Mouse (Mus musculus) liver, embryonic 16.5 days (tissue): ENCODE data around the gene Pex5l. TPM values are rescaled to one million over a fixed set of nuclear protein-coding genes. Genes with fewer than 3 reads are reported as not detected.

Experiments
- ATAC-seq: fragments of 200-750 bp; cut with Nextera tagmentation; 2 replicates; pipeline ENCODE4 v1.8.0; 2017; ENCODE audit warnings: low read depth, mild to moderate bottlenecking, moderate number of reproducible peaks, moderate library complexity
- H3K27ac ChIP-seq: fragments of 300-500 bp; sonication (generic); 2 replicates; pipeline ENCODE4 v1.5.1; 2014; ENCODE audit warnings: mild to moderate bottlenecking, low read length
- H3K27me3 ChIP-seq: fragments of 300-500 bp; sonication (generic); 2 replicates; pipeline ENCODE4 v1.6.1; 2014; ENCODE audit warnings: low read depth, low read length, mixed read lengths; ENCODE audit not compliant: control insufficient read depth, insufficient read depth
- H3K36me3 ChIP-seq: fragments of 300-500 bp; sonication (generic); 2 replicates; pipeline ENCODE4 v1.6.1; 2014; ENCODE audit warnings: mild to moderate bottlenecking; ENCODE audit not compliant: control insufficient read depth, insufficient read depth
- H3K4me1 ChIP-seq: fragments of 300-500 bp; sonication (generic); 2 replicates; pipeline ENCODE4 v1.6.1; 2014; ENCODE audit warnings: low read depth, low read length, mixed read lengths; ENCODE audit not compliant: control insufficient read depth
- H3K4me2 ChIP-seq: fragments of 300-500 bp; sonication (generic); 2 replicates; pipeline ENCODE4 v1.6.1; 2014; ENCODE audit warnings: low read depth, low read length, mixed read lengths
- H3K4me3 ChIP-seq: fragments of 300-500 bp; sonication (generic); 2 replicates; pipeline ENCODE4 v1.5.1; 2014; ENCODE audit warnings: low read depth, mild to moderate bottlenecking, low read length
- H3K9ac ChIP-seq: fragments of 300-500 bp; sonication (generic); 2 replicates; pipeline ENCODE4 v1.6.1; 2014; ENCODE audit warnings: low read depth, low read length
- H3K9me3 ChIP-seq: fragments of 300-500 bp; sonication (generic); replicated peaks from 2 replicates; pipeline ENCODE4 v1.6.1; 2016; ENCODE audit warnings: low read length; ENCODE audit not compliant: control insufficient read depth
- WGBS: fragments of 180-500 bp; shearing (Covaris S2); extraction: QIAGEN DNeasy Blood & Tissue Kit; methylation state at CpG from one replicate; pipeline ENCODE4 v1.1.7; 2014; ENCODE audit not compliant: insufficient replicate concordance; 5-methylcytosine and 5-hydroxymethylcytosine counted together
- polyA plus RNA-seq: library from polyadenylated mRNA; unstranded; fragments of >200 nt; fragmentation: Nextera tagmentation; extraction: Ambion mirVana; gene quantifications from 2 replicates; pipeline ENCODE4 v1.2.1, GENCODE M21; 2015

Pex5l gene
- polyA plus RNA-seq, 1 experiment from 2014 or later, result not detected

DNA sequence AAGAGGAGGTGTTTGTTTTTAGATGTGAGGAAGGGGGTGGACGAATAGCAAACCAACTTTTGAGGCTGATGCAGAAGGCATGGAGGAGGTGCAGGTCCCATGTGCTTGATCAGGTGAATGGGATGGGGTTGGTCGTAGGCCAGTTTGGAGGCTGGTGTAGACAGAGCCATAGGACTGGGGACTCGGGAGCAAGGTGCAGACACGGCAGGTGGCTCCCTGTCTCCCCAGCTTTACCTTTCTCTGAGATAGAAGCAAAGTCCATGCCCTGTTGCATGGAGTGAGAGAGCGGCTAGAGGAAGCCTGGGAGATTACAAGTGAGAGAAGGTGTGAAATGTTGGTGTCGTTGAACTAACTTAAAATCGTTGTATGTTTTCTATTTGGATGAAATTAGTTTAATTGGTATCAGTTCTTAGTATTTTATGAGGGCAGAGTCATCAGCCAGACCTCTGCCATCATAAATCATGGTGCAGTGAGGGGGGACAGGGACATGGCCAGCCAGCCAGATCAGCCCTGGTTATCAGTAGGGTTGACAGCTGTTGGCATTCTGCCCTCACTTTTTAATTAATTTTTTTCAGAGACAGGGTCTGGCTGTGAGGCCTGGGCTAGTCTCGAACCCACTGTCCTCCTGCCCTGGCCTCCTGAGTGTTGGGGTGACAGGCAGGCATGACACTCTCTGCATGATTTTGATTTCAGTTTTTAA, 203.1 kb downstream of the Pex5l start:
- peak; percentile 62 for ATAC-seq

DNA sequence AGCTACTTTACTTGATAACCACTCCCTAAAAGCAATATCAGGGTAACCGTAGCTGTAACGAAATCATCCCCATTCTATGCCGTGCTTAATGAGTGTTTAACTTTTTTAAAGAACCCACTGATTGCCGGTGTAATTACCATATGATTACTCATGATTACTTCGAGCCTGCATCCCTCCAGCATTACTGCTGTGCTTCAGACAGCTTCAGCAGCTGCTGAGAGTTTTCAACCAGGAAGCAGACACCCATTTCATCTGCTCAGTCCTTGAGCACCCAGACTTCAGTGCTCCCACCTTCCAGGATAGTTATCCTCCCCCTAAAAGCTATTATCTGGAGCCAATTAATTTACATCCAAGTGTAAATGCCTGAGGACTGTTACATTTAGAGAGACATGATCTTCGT, 218.9 kb downstream of the Pex5l start:
- no peaks in the 10 kb centered on the region for H3K4me1 ChIP-seq
- H3K4me2 ChIP-seq, result no peak overlapping the region
- WGBS, result 64% methylated on average over 6 of the region's 6 CpGs

More for the DNA sequence above, 203.1 kb downstream of the Pex5l start:
- no peak overlapping the region for H3K4me2 ChIP-seq
- H3K9ac ChIP-seq, result no peak overlapping the region
- H3K27me3 ChIP-seq, result no peaks in the 10 kb centered on the region
- no peaks in the 10 kb centered on the region for H3K36me3 ChIP-seq
- WGBS, result 54% methylated on average over 8 of the region's 8 CpGs
- no peak overlapping the region for H3K27ac ChIP-seq
- no peaks in the 10 kb centered on the region for H3K4me1 ChIP-seq
- no peak overlapping the region for H3K4me3 ChIP-seq
- no peaks in the 10 kb centered on the region for H3K9me3 ChIP-seq

DNA sequence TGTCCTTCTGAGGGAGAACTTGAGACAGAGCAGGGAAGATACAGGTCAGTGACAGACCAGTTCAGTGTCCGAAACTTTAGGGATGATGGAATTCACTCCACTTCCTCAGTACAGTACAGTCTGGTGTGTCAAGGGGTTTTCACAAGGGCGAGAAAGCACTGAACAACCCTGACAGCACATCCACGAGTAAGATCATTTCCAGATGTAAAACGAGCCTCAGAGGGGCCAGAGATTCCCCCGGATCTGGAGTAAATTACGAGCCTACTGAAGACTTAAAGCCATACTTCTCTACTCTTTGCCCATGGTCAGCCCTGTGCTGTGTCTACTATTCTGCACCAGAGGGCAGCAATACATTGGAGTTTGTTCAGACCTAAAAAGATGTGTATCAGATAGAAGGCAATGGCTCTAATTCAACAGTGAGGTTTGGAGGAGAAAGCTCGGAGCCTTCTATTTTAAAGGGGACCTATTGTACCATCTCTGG, 232.9 kb downstream of the Pex5l start:
- no peak overlapping the region for H3K4me2 ChIP-seq

More for the DNA sequence above, 218.9 kb downstream of the Pex5l start:
- no peak overlapping the region for H3K9ac ChIP-seq
- no peaks in the 10 kb centered on the region for H3K27me3 ChIP-seq
- ATAC-seq, result no peak
- H3K36me3 ChIP-seq, result no peaks in the 10 kb centered on the region
- H3K27ac ChIP-seq, result no peak overlapping the region
- no peaks in the 10 kb centered on the region for H3K9me3 ChIP-seq
- no peak overlapping the region for H3K4me3 ChIP-seq

DNA sequence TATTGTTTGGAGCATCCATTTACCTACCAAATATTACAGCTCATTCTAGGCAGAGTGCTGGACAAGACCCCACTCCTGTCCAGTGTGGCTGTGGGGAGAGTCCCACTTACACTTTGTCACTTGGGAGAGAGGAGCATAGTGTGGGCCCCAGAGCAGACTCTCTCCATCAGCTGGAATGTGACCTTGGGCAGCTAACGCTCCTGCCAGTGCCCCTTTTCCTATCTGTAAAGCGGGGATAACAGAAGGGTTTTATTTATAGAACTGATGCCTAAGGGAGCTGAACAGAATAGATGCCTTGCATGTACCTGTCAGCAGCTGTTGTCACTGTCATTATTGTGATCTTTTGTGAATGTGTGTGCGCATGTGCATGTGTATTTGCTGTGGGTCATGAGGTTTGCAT, 234.6 kb downstream of the Pex5l start:
- H3K4me2 ChIP-seq, result no peak overlapping the region
- H3K27me3 ChIP-seq, result no peaks in the 10 kb centered on the region
- no peak overlapping the region for H3K4me3 ChIP-seq
- H3K36me3 ChIP-seq, result no peaks in the 10 kb centered on the region
- no peaks in the 10 kb centered on the region for H3K9me3 ChIP-seq
- no peaks in the 10 kb centered on the region; the same call in 1 of the 2 replicates for H3K4me1 ChIP-seq
- no peak for ATAC-seq
- no peak overlapping the region for H3K9ac ChIP-seq
- 71% methylated on average over 3 of the region's 3 CpGs for WGBS
- no peak overlapping the region for H3K27ac ChIP-seq

More for the DNA sequence above, 232.9 kb downstream of the Pex5l start:
- Histone ChIP-seq H3K9me3 (no peaks in the 10 kb centered on the region), H3K4me3 (no peak overlapping the region), H3K4me1 (no peaks in the 10 kb centered on the region; the same call in 1 of the 2 replicates), H3K9ac (no peak overlapping the region), H3K36me3 (no peaks in the 10 kb centered on the region), H3K27me3 (no peaks in the 10 kb centered on the region), H3K27ac (no peak overlapping the region)
- ATAC-seq, result no peak
- 60% methylated on average over 7 of the region's 7 CpGs for WGBS

- Histone ChIP-seq H3K4me3 (no peak overlapping the region), H3K27ac (no peak overlapping the region), H3K4me2 (no peak overlapping the region), H3K9me3 (no peaks in the 10 kb centered on the region), H3K9ac (no peak overlapping the region), H3K36me3 (no peaks in the 10 kb centered on the region), H3K27me3 (no peaks in the 10 kb centered on the region), H3K4me1 (no peaks in the 10 kb centered on the region; the same call in 1 of the 2 replicates)
- WGBS, result 57% methylated on average over 8 of the region's 8 CpGs
- no peak for ATAC-seq
Observed at GRCm38 (mm10) chr3:32905850-32906779, 236.9 kb downstream of the Pex5l start.

DNA sequence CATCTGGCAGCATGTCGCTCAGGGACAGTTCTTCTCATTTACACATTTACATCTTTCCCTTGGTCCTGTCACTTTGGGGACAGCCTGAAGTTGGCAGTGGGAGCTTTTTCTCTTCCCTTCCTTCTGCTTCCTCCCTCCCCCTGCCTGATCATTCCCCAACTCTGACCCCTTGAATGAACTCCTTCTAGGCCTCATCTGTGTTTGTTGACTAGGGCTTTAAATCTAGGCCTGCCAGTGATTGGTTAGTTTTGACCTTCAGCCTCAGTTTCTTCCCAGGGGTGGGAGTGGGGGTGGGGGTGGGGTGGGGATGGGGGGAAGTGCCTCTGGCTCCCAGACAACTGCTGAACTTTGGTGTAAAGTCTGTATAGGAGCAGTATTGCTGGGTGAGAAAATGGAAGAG, 238.4 kb downstream of the Pex5l start:
- Histone ChIP-seq H3K4me3 (no peak overlapping the region), H3K27me3 (no peaks in the 10 kb centered on the region), H3K9me3 (no peaks in the 10 kb centered on the region), H3K4me1 (no peaks in the 10 kb centered on the region; the same call in 1 of the 2 replicates), H3K36me3 (no peaks in the 10 kb centered on the region), H3K9ac (no peak overlapping the region), H3K4me2 (no peak overlapping the region), H3K27ac (no peak overlapping the region)
- no peak for ATAC-seq
- 71% methylated on average over 1 of the region's 1 CpGs for WGBS

DNA sequence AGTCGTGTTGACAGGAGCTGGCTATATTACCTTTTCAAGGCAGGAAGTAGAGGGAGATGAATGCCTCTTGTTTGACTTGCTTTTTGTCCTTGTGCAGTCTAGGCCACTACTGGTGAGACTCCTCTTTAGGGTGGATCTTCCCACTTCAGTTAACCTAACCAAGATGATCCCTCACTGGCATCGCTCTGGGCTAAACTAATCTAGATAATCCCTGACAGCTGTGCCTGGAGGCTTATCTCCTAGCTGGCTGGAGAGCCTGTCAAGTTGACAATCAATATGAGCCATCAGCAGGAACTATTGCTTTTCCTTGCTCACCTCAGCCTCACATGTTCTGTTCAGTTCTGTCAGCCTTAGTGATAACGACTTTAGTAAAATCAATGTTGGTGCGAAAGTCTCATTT, 239.6 kb downstream of the Pex5l start:
- H3K4me3 ChIP-seq, result no peak overlapping the region

More for the DNA sequence above, 239.6 kb downstream of the Pex5l start:
- Histone ChIP-seq H3K9me3 (no peaks in the 10 kb centered on the region), H3K27ac (no peak overlapping the region), H3K27me3 (no peaks in the 10 kb centered on the region), H3K9ac (no peak overlapping the region), H3K4me1 (no peaks in the 10 kb centered on the region; the same call in 1 of the 2 replicates), H3K36me3 (no peaks in the 10 kb centered on the region), H3K4me2 (no peak overlapping the region)
- WGBS, result 45% methylated on average over 4 of the region's 4 CpGs
- ATAC-seq, result no peak
